Comparison of ENCODE assay signal across 30 mouse cellular contexts in genomic region chr17:11468624-11469023, GRCm38 (mm10).
"Had no signal": no experiment of that assay in that cellular context is flagged by ENCODE, and none has a peak within 500 bp of the region (broad histone marks: within the 10 kb centered on the region; RNA-seq: fewer than 3 reads in every experiment).

No protein-coding gene starts in this region.

- DNase-seq: left cerebral cortex, postnatal 4 days; liver; liver, embryonic 13.5 days; liver, postnatal 0 days; lung, adult 18-20 months; lung, adult 2 months; lung, embryonic 14.5 days; lung, postnatal 10 days; lung, postnatal 14 days; lung, postnatal 36 days; lung, postnatal 4 days; midbrain, embryonic 14.5 days had no signal

- H3K27me3 ChIP-seq: limb, embryonic 12.5 days; limb, embryonic 13.5 days; limb, embryonic 15.5 days; liver, embryonic 12.5 days; liver, embryonic 13.5 days; liver, embryonic 15.5 days; lung, embryonic 15.5 days; megakaryocyte, embryonic 14.5 days; midbrain, embryonic 12.5 days; midbrain, embryonic 13.5 days; midbrain, embryonic 15.5 days; neural tube, embryonic 12.5 days had no signal

- H3K9me3 ChIP-seq: limb, embryonic 10.5 days; limb, embryonic 12.5 days; limb, embryonic 13.5 days; limb, embryonic 15.5 days; liver, embryonic 12.5 days; liver, embryonic 13.5 days; liver, embryonic 15.5 days; lung, embryonic 15.5 days; megakaryocyte, embryonic 14.5 days; midbrain, embryonic 10.5 days; midbrain, embryonic 12.5 days; midbrain, embryonic 13.5 days; midbrain, embryonic 15.5 days; neural tube, embryonic 12.5 days had no signal

- ATAC-seq: liver, embryonic 12.5 days; liver, postnatal 0 days; lung, postnatal 0 days; midbrain, embryonic 13.5 days; midbrain, embryonic 15.5 days; midbrain, embryonic 16.5 days had no signal

- H3K4me3 ChIP-seq: limb, embryonic 10.5 days; limb, embryonic 12.5 days; limb, embryonic 13.5 days; limb, embryonic 15.5 days; liver, embryonic 12.5 days; liver, embryonic 13.5 days; liver, embryonic 15.5 days; lung, embryonic 15.5 days; megakaryocyte, embryonic 14.5 days; midbrain, embryonic 10.5 days; midbrain, embryonic 12.5 days; midbrain, embryonic 13.5 days; midbrain, embryonic 15.5 days; myocyte; neural tube, embryonic 12.5 days had no signal

- H3K9ac ChIP-seq: limb, embryonic 12.5 days; limb, embryonic 13.5 days; limb, embryonic 15.5 days; liver, embryonic 12.5 days; liver, embryonic 13.5 days; liver, embryonic 14.5 days; liver, embryonic 15.5 days; liver, postnatal 0 days; lung, embryonic 14.5 days; lung, embryonic 15.5 days; midbrain, embryonic 12.5 days; midbrain, embryonic 13.5 days; midbrain, embryonic 15.5 days; neural tube, embryonic 12.5 days had no signal

- H3K36me3 ChIP-seq: limb, embryonic 10.5 days; limb, embryonic 12.5 days; limb, embryonic 13.5 days; limb, embryonic 15.5 days; liver, embryonic 12.5 days; liver, embryonic 13.5 days; liver, embryonic 15.5 days; lung, embryonic 15.5 days; midbrain, embryonic 10.5 days; midbrain, embryonic 12.5 days; midbrain, embryonic 13.5 days; midbrain, embryonic 15.5 days; neural tube, embryonic 12.5 days had no signal

- H3K4me1 ChIP-seq: limb, embryonic 15.5 days; liver, embryonic 12.5 days; liver, embryonic 13.5 days; liver, embryonic 15.5 days; lung, embryonic 15.5 days; megakaryocyte, embryonic 14.5 days; midbrain, embryonic 13.5 days; neural tube, embryonic 12.5 days had no signal

- H3K27ac ChIP-seq: limb, embryonic 10.5 days; limb, embryonic 12.5 days; limb, embryonic 13.5 days; limb, embryonic 15.5 days; liver, embryonic 12.5 days; liver, embryonic 13.5 days; liver, embryonic 14.5 days; liver, embryonic 15.5 days; lung, embryonic 15.5 days; macrophage; midbrain, embryonic 10.5 days; midbrain, embryonic 12.5 days; midbrain, embryonic 13.5 days; midbrain, embryonic 15.5 days; neural tube, embryonic 12.5 days had no signal
